Mouse (Mus musculus) megakaryocyte, embryonic 14.5 days (primary cell): ENCODE measurements around the gene Ppan. TPM values are rescaled to one million over a fixed set of nuclear protein-coding genes. Genes with fewer than 3 reads are reported as not detected.

Experiments
- H3K27me3 ChIP-seq: replicated peaks from 2 replicates; pipeline ENCODE3; 2012; ENCODE audit warnings: inconsistent platforms
- H3K36me3 ChIP-seq: replicated peaks from 2 replicates; pipeline ENCODE3; 2012; ENCODE audit warnings: low read length, inconsistent platforms, mixed read lengths
- H3K4me1 ChIP-seq: 2 replicates; pipeline ENCODE4 v1.6.1; 2012; ENCODE audit warnings: inconsistent platforms
- H3K4me3 ChIP-seq: replicated peaks from 2 replicates; pipeline ENCODE3; 2012; ENCODE audit warnings: moderate library complexity, mild to moderate bottlenecking, inconsistent platforms
- H3K9me3 ChIP-seq: 2 replicates; pipeline ENCODE4 v1.6.1; 2012; ENCODE audit warnings: inconsistent platforms
- FLI1 ChIP-seq: IDR thresholded peaks from 2 replicates; pipeline ENCODE4 v1.6.1; 2012; ENCODE audit warnings: low read length, inconsistent platforms, mixed read lengths
- GATA1 ChIP-seq: IDR thresholded peaks from 3 replicates; pipeline ENCODE4 v1.6.1; 2012; ENCODE audit warnings: mixed read lengths, low read length, inconsistent platforms, borderline replicate concordance
- polyA plus RNA-seq: library from polyadenylated mRNA; stranded (reverse); fragments of >175 nt; gene quantifications from 2 replicates; pipeline ENCODE4 v1.2.3, GENCODE M21; 2012; ENCODE audit warnings: low replicate concordance; ENCODE audit not compliant: insufficient read depth

Gene Ppan
- polyA plus RNA-seq = 84.5 and 137 TPM in 2 replicates

- peaks cover 9% of the 10 kb centered on the region for H3K9me3 ChIP-seq
- peaks cover 36% of the 10 kb centered on the region for H3K36me3 ChIP-seq
- H3K4me1 ChIP-seq = peaks cover 45% of the 10 kb centered on the region
- no peaks in the 10 kb centered on the region for H3K27me3 ChIP-seq
- TF ChIP-seq GATA1 = no peak
- TF ChIP-seq FLI1 = peak; percentile 99
- peak within 1 kb of the TSS; percentile 100 for H3K4me3 ChIP-seq
Measured at GRCm38 (mm10) chr9:20887704-20888385, at the start of gene Ppan. Gene Ppan (plus strand): TSS chr9:20888175.

- Histone ChIP-seq H3K4me3 (no peak overlapping the region), H3K4me1 (peaks cover 7% of the 10 kb centered on the region; the same call in 1 of the 2 replicates), H3K36me3 (no peaks in the 10 kb centered on the region), H3K27me3 (peaks cover 42% of the 10 kb centered on the region), H3K9me3 (peaks cover 19% of the 10 kb centered on the region)
- TF ChIP-seq GATA1 = no peak
- no peak for TF ChIP-seq FLI1
Measured at GRCm38 (mm10) chr9:20838931-20839330, 49.0 kb upstream of the Ppan start.

GRCm38 (mm10) chr9:20842211-20842610 lies 45.8 kb upstream of the Ppan start:
- Histone ChIP-seq H3K27me3 (peaks cover 49% of the 10 kb centered on the region), H3K4me1 (peaks cover 7% of the 10 kb centered on the region; the same call in 1 of the 2 replicates), H3K4me3 (no peak overlapping the region), H3K36me3 (no peaks in the 10 kb centered on the region), H3K9me3 (peaks cover 19% of the 10 kb centered on the region)
- TF ChIP-seq FLI1 (no peak), GATA1 (no peak)

GRCm38 (mm10) chr9:20842670-20843069 lies 45.3 kb upstream of the Ppan start:
- no peak overlapping the region for H3K4me3 ChIP-seq
- no peaks in the 10 kb centered on the region for H3K36me3 ChIP-seq
- TF ChIP-seq GATA1 (no peak), FLI1 (no peak)
- peaks cover 19% of the 10 kb centered on the region for H3K9me3 ChIP-seq
- peaks cover 7% of the 10 kb centered on the region; the same call in 1 of the 2 replicates for H3K4me1 ChIP-seq
- peaks cover 50% of the 10 kb centered on the region for H3K27me3 ChIP-seq

GRCm38 (mm10) chr9:20850179-20850578 lies 37.8 kb upstream of the Ppan start:
- peaks cover 47% of the 10 kb centered on the region for H3K27me3 ChIP-seq
- H3K36me3 ChIP-seq = no peaks in the 10 kb centered on the region
- no peak overlapping the region for H3K4me3 ChIP-seq
- H3K4me1 ChIP-seq = no peaks in the 10 kb centered on the region
- no peaks in the 10 kb centered on the region for H3K9me3 ChIP-seq
- TF ChIP-seq GATA1 (no peak), FLI1 (no peak)

GRCm38 (mm10) chr9:20857131-20857530 lies 30.8 kb upstream of the Ppan start:
- Histone ChIP-seq H3K27me3 (peaks cover 40% of the 10 kb centered on the region), H3K4me3 (no peak overlapping the region), H3K9me3 (no peaks in the 10 kb centered on the region), H3K36me3 (no peaks in the 10 kb centered on the region), H3K4me1 (peaks cover 6% of the 10 kb centered on the region; the same call in 1 of the 2 replicates)
- no peak for TF ChIP-seq GATA1
- TF ChIP-seq FLI1 = no peak

- H3K9me3 ChIP-seq = no peaks in the 10 kb centered on the region
- H3K27me3 ChIP-seq = peaks cover 21% of the 10 kb centered on the region
- TF ChIP-seq GATA1 (no peak), FLI1 (no peak)
- H3K4me1 ChIP-seq = peaks cover 8% of the 10 kb centered on the region
- H3K4me3 ChIP-seq = no peak overlapping the region
- no peaks in the 10 kb centered on the region for H3K36me3 ChIP-seq
Measured at GRCm38 (mm10) chr9:20859926-20860325, 28.0 kb upstream of the Ppan start.

GRCm38 (mm10) chr9:20861821-20862220 lies 26.2 kb upstream of the Ppan start:
- H3K4me1 ChIP-seq = peaks cover 20% of the 10 kb centered on the region
- H3K36me3 ChIP-seq = no peaks in the 10 kb centered on the region
- H3K9me3 ChIP-seq = no peaks in the 10 kb centered on the region
- no peak overlapping the region for H3K4me3 ChIP-seq
- TF ChIP-seq FLI1 (no peak), GATA1 (no peak)
- peaks cover 23% of the 10 kb centered on the region for H3K27me3 ChIP-seq

- Histone ChIP-seq H3K4me1 (peaks cover 23% of the 10 kb centered on the region), H3K9me3 (no peaks in the 10 kb centered on the region), H3K27me3 (peaks cover 25% of the 10 kb centered on the region), H3K4me3 (no peak overlapping the region), H3K36me3 (no peaks in the 10 kb centered on the region)
- no peak for TF ChIP-seq FLI1
- no peak for TF ChIP-seq GATA1
Measured at GRCm38 (mm10) chr9:20862225-20862624, 25.8 kb upstream of the Ppan start.

GRCm38 (mm10) chr9:20866879-20867278 lies 21.1 kb upstream of the Ppan start:
- H3K4me1 ChIP-seq = peaks cover 45% of the 10 kb centered on the region
- peaks cover 21% of the 10 kb centered on the region for H3K27me3 ChIP-seq
- H3K9me3 ChIP-seq = no peaks in the 10 kb centered on the region
- no peak overlapping the region for H3K4me3 ChIP-seq
- H3K36me3 ChIP-seq = peaks cover 20% of the 10 kb centered on the region
- TF ChIP-seq GATA1 = no peak
- TF ChIP-seq FLI1 = no peak
